Mouse (Mus musculus) kidney, adult 2 months (tissue): ENCODE results near the gene Nmral1. TPM values are rescaled to one million over a fixed set of nuclear protein-coding genes. Genes with fewer than 3 reads are reported as not detected.
A peak's percentile ranks its signal among the peaks of the same experiment; 100 is the strongest.

Experiments used
- DNase-seq: peaks from one replicate; pipeline ENCODE4 v3.0.0; 2021
- H3K27ac ChIP-seq: fragments of 200-500 bp; 2 replicates; pipeline ENCODE4 v1.5.1; 2012; ENCODE audit warnings: low read depth, low read length, control low read depth, inconsistent platforms; ENCODE audit not compliant: insufficient read depth
- H3K27me3 ChIP-seq: fragments of 200-500 bp; replicated peaks from 2 replicates; pipeline ENCODE4 v1.6.1; 2012; ENCODE audit warnings: mild to moderate bottlenecking, moderate library complexity, low read length, inconsistent platforms; ENCODE audit not compliant: control insufficient read depth, insufficient read depth
- H3K36me3 ChIP-seq: fragments of 200-500 bp; 2 replicates; pipeline ENCODE4 v1.6.1; 2012; ENCODE audit warnings: mild to moderate bottlenecking, moderate library complexity, low read length, inconsistent platforms; ENCODE audit not compliant: control insufficient read depth, insufficient read depth
- H3K4me1 ChIP-seq: fragments of 200-500 bp; 2 replicates; pipeline ENCODE4 v1.6.1; 2011; ENCODE audit warnings: low read length; ENCODE audit not compliant: control insufficient read depth, insufficient read depth
- H3K4me3 ChIP-seq: fragments of 200-500 bp; 2 replicates; pipeline ENCODE4 v1.5.1; 2011; ENCODE audit warnings: mild to moderate bottlenecking, low read depth, low read length, control low read depth; ENCODE audit not compliant: insufficient read depth
- CTCF ChIP-seq: fragments of 200-500 bp; conservative IDR thresholded peaks from 2 replicates; pipeline ENCODE4 v1.5.1; 2011; ENCODE audit warnings: low read depth, mild to moderate bottlenecking, control low read depth, low read length, moderate library complexity, mixed read lengths; ENCODE audit not compliant: insufficient read depth, insufficient read length
- POLR2A ChIP-seq: fragments of 200-500 bp; IDR thresholded peaks from one replicate; pipeline ENCODE4 v1.6.1; 2011; ENCODE audit warnings: low read depth, low read length, control low read depth
- WGBS: fragments of 180-500 bp; shearing (Covaris S2); methylation state at CpG from one replicate; pipeline ENCODE4 v1.1.7; 2018; 5-methylcytosine and 5-hydroxymethylcytosine counted together
- polyA plus RNA-seq: library from polyadenylated mRNA; depleted of rRNA; stranded (reverse); fragments of >200 nt; gene quantifications from 2 replicates; pipeline ENCODE4 v1.2.3, GENCODE M21; 2012; rRNA removed

The Nmral1 gene
- polyA plus RNA-seq, 1 experiment = 6.6 TPM

- TF ChIP-seq POLR2A (no peak), CTCF (no peak)
Measured at GRCm38 (mm10) chr16:4676836-4677235, 42.3 kb downstream of the Nmral1 start.

GRCm38 (mm10) chr16:4674091-4674490 is 45.1 kb downstream of the Nmral1 start:
- H3K4me1 ChIP-seq = peaks cover 9% of the 10 kb centered on the region; the same call in 1 of the 2 replicates
- no peak overlapping the region for H3K27ac ChIP-seq
- WGBS = 70% methylated on average over 4 of the region's 4 CpGs
- no peak overlapping the region for H3K4me3 ChIP-seq
- TF ChIP-seq POLR2A (no peak), CTCF (no peak)
- 0 out of 2 replicates have a peak, but pooled peaks cover 4% of the 10 kb centered on the region for H3K36me3 ChIP-seq
- DNase-seq = no peak
- H3K27me3 ChIP-seq = no peaks in the 10 kb centered on the region

More at GRCm38 (mm10) chr16:4676836-4677235, 42.3 kb downstream of the Nmral1 start:
- WGBS = 94% methylated on average over 5 of the region's 5 CpGs
- Histone ChIP-seq H3K4me3 (no peak overlapping the region), H3K36me3 (0 out of 2 replicates have a peak, but pooled peaks cover 2% of the 10 kb centered on the region), H3K27ac (no peak overlapping the region), H3K27me3 (no peaks in the 10 kb centered on the region), H3K4me1 (peaks cover 5% of the 10 kb centered on the region; the same call in 1 of the 2 replicates)
- DNase-seq = no peak

GRCm38 (mm10) chr16:4670317-4670716 is 48.8 kb downstream of the Nmral1 start:
- Histone ChIP-seq H3K4me1 (peaks cover 13% of the 10 kb centered on the region; the same call in 1 of the 2 replicates), H3K27ac (0 out of 2 replicates have a peak overlapping the region, but pooled peaks have one; percentile 25), H3K4me3 (no peak overlapping the region), H3K36me3 (0 out of 2 replicates have a peak, but pooled peaks cover 3% of the 10 kb centered on the region), H3K27me3 (no peaks in the 10 kb centered on the region)
- DNase-seq = peak; percentile 61
- 52% methylated on average over 5 of the region's 5 CpGs for WGBS
- TF ChIP-seq POLR2A (no peak), CTCF (no peak)

- peaks cover 13% of the 10 kb centered on the region; the same call in 1 of the 2 replicates for H3K4me1 ChIP-seq
- no peak overlapping the region for H3K4me3 ChIP-seq
- WGBS = 33% methylated on average over 3 of the region's 3 CpGs
- no peaks in the 10 kb centered on the region for H3K27me3 ChIP-seq
- H3K36me3 ChIP-seq = peaks cover 1% of the 10 kb centered on the region; the same call in 1 of the 2 replicates
- no peak overlapping the region for H3K27ac ChIP-seq
- peak; percentile 98 for TF ChIP-seq CTCF
- TF ChIP-seq POLR2A = no peak
- DNase-seq = peak; percentile 93
Measured at GRCm38 (mm10) chr16:4667190-4667808, 51.9 kb downstream of the Nmral1 start.

- peak; percentile 77 for DNase-seq
Measured at GRCm38 (mm10) chr16:4665726-4666125, 53.4 kb downstream of the Nmral1 start.

GRCm38 (mm10) chr16:4663806-4664205 is 55.4 kb downstream of the Nmral1 start:
- Histone ChIP-seq H3K27me3 (no peaks in the 10 kb centered on the region), H3K4me1 (peaks cover 9% of the 10 kb centered on the region; the same call in 1 of the 2 replicates), H3K36me3 (no peaks in the 10 kb centered on the region; the same call in 1 of the 2 replicates), H3K27ac (no peak overlapping the region), H3K4me3 (no peak overlapping the region)
- TF ChIP-seq CTCF = no peak
- no peak for TF ChIP-seq POLR2A
- 88% methylated on average over 2 of the region's 2 CpGs for WGBS
- no peak for DNase-seq

More at GRCm38 (mm10) chr16:4665726-4666125, 53.4 kb downstream of the Nmral1 start:
- WGBS = 51% methylated on average over 2 of the region's 2 CpGs
- Histone ChIP-seq H3K36me3 (peaks cover 1% of the 10 kb centered on the region; the same call in 1 of the 2 replicates), H3K4me1 (peaks cover 13% of the 10 kb centered on the region; the same call in 1 of the 2 replicates), H3K27me3 (no peaks in the 10 kb centered on the region), H3K27ac (no peak overlapping the region; the same call in 1 of the 2 replicates), H3K4me3 (no peak overlapping the region)
- TF ChIP-seq POLR2A (no peak), CTCF (no peak)

- Histone ChIP-seq H3K27me3 (no peaks in the 10 kb centered on the region), H3K36me3 (no peaks in the 10 kb centered on the region; the same call in 1 of the 2 replicates), H3K4me3 (no peak overlapping the region), H3K4me1 (peaks cover 10% of the 10 kb centered on the region), H3K27ac (no peak overlapping the region)
- 69% methylated on average over 2 of the region's 2 CpGs for WGBS
- no peak for DNase-seq
- no peak for TF ChIP-seq CTCF
- no peak for TF ChIP-seq POLR2A
Measured at GRCm38 (mm10) chr16:4661605-4662004, 57.6 kb downstream of the Nmral1 start.

Other genes starting within 250 kb of the Nmral1 start
- 3.1 and 6.9 TPM in 2 replicates for gene Srl, start 177.5 kb downstream of the Nmral1 start, polyA plus RNA-seq
- gene Tfap4, start 159.5 kb downstream of the Nmral1 start, polyA plus RNA-seq = 4.5 and 5.1 TPM in 2 replicates
- 210 and 226 TPM in 2 replicates for gene Glis2, start 124.6 kb downstream of the Nmral1 start, polyA plus RNA-seq
- 27.3 and 41.8 TPM in 2 replicates for gene Pam16, start 94.4 kb downstream of the Nmral1 start, polyA plus RNA-seq
- 34.6 and 42.3 TPM in 2 replicates for gene Vasn, start 79.4 kb downstream of the Nmral1 start, polyA plus RNA-seq
- gene Dnaja3, start 79.4 kb downstream of the Nmral1 start, polyA plus RNA-seq = 57.8 and 72.9 TPM in 2 replicates
- gene Coro7, start 39.6 kb downstream of the Nmral1 start, polyA plus RNA-seq = 43.1 and 54.5 TPM in 2 replicates
- gene Hmox2, start 7.0 kb upstream of the Nmral1 start, polyA plus RNA-seq = 57.2 and 70.7 TPM in 2 replicates
- 83.2 and 105 TPM in 2 replicates for gene Cdip1, start 70.9 kb upstream of the Nmral1 start, polyA plus RNA-seq
- 0.03 TPM in 1 of 2 replicates, not detected in the other for gene 4930562C15Rik, start 116.1 kb upstream of the Nmral1 start, polyA plus RNA-seq
- gene Ubald1, start 161.0 kb upstream of the Nmral1 start, polyA plus RNA-seq = 38.4 and 39.2 TPM in 2 replicates
- 197 and 218 TPM in 2 replicates for gene Mgrn1, start 166.9 kb upstream of the Nmral1 start, polyA plus RNA-seq
- 137 and 145 TPM in 2 replicates for gene Nudt16l1, start 219.4 kb upstream of the Nmral1 start, polyA plus RNA-seq
- 50.7 and 61.1 TPM in 2 replicates for gene Anks3, start 244.8 kb upstream of the Nmral1 start, polyA plus RNA-seq